8 mouse cellular contexts compared by ENCODE assay signal in genomic region chr17:84148499-84149484, GRCm38 (mm10). TPM values are rescaled to one million over a fixed set of nuclear protein-coding genes. Genes with fewer than 3 reads are reported as not detected.
A peak's percentile ranks its signal among the peaks of the same experiment; 100 is the strongest.
DNase-seq lines count a peak whose midpoint lies in the region; ATAC-seq lines count a peak whose summit lies in the region.

No protein-coding gene starts in this region.

- no peaks in the 10 kb centered on the region for H3K36me3 ChIP-seq in hindbrain, embryonic 16.5 days (ENCODE audit: control insufficient read depth, insufficient read depth, low read length)
- H3K36me3 ChIP-seq in lung, embryonic 16.5 days (ENCODE audit: control insufficient read depth, insufficient read depth, low read length) = no peaks in the 10 kb centered on the region

- H3K4me3 ChIP-seq in hindbrain, embryonic 16.5 days (ENCODE audit: low read length) = no peak overlapping the region
- no peak overlapping the region for H3K4me3 ChIP-seq in lung, embryonic 16.5 days (ENCODE audit: low read length)

- H3K4me2 ChIP-seq in hindbrain, embryonic 16.5 days (ENCODE audit: low read length) = no peak overlapping the region
- no peak overlapping the region for H3K4me2 ChIP-seq in lung, embryonic 16.5 days (ENCODE audit: low read depth, low read length)

- peak; percentile 37 to 45 for DNase-seq in spleen, postnatal 10 days (ENCODE audit: low spot score in 2 of 2)
- DNase-seq in spleen, adult 12 weeks (ENCODE audit: low spot score) = no peak
- peak; percentile 67 for DNase-seq in embryo, embryonic 10.5 days (ENCODE audit: low spot score)
- DNase-seq in gastrocnemius, postnatal 14 days = peak; percentile 87
- peak; percentile 68 to 69 for DNase-seq in layer of hippocampus, postnatal 36 days
- peak; percentile 58 to 70 for DNase-seq in right cerebral cortex, postnatal 36 days (ENCODE audit: low spot score in 2 of 2)

- no peaks in the 10 kb centered on the region for H3K27me3 ChIP-seq in hindbrain, embryonic 16.5 days (replicated peaks; ENCODE audit: control insufficient read depth, insufficient read depth, low read length)
- no peaks in the 10 kb centered on the region for H3K27me3 ChIP-seq in lung, embryonic 16.5 days (ENCODE audit: control insufficient read depth, insufficient read depth, low read depth, low read length)

- H3K4me1 ChIP-seq in hindbrain, embryonic 16.5 days (ENCODE audit: control insufficient read depth, insufficient read depth, low read depth, low read length) = peaks cover 7% of the 10 kb centered on the region; the same call in 1 of the 2 replicates
- H3K4me1 ChIP-seq in lung, embryonic 16.5 days (replicated peaks; ENCODE audit: control insufficient read depth, insufficient read depth, low read length) = peaks cover 43% of the 10 kb centered on the region

- peak overlapping the region; percentile 62 for H3K27ac ChIP-seq in hindbrain, embryonic 16.5 days (ENCODE audit: low read depth, low read length)
- peak overlapping the region; percentile 82 for H3K27ac ChIP-seq in lung, embryonic 16.5 days (ENCODE audit: low read length)

- H3K9ac ChIP-seq in hindbrain, embryonic 16.5 days (ENCODE audit: low read depth, low read length) = no peak overlapping the region
- H3K9ac ChIP-seq in lung, embryonic 16.5 days (ENCODE audit: low read length) = peak overlapping the region; percentile 40

- 35% methylated on average over 11 of the region's 11 CpGs for WGBS in hindbrain, embryonic 16.5 days
- 28% methylated on average over 11 of the region's 11 CpGs for WGBS in lung, embryonic 16.5 days

- no peaks in the 10 kb centered on the region for H3K9me3 ChIP-seq in hindbrain, embryonic 16.5 days (ENCODE audit: control insufficient read depth, low read length)
- H3K9me3 ChIP-seq in lung, embryonic 16.5 days (ENCODE audit: control insufficient read depth, low read length) = no peaks in the 10 kb centered on the region

- ATAC-seq in hindbrain, embryonic 16.5 days = peak; percentile 80
- ATAC-seq in lung, embryonic 16.5 days (ENCODE audit: low read depth) = peak; percentile 85

- intact Hi-C loops in gastrocnemius, postnatal 14 days (cut with DNase I; ENCODE audit: low total_unique reads) = no loop called here

RNA-seq across cellular contexts. Expression of gene Zfp36l2, which starts 39.0 kb away (rescaled TPM):
- total RNA-seq in gastrocnemius, postnatal 14 days (2021) = 10 to 100 TPM; 17.0 to 21.3 TPM
- 3.9 and 4.2 TPM in 2 replicates for polyA plus RNA-seq in hindbrain, embryonic 16.5 days (2015; fragmentation: Nextera tagmentation; extraction: Ambion mirVana)
- 10 to 100 TPM; 20.8 to 22.3 TPM for total RNA-seq in layer of hippocampus, postnatal 36 days (2021)
- polyA plus RNA-seq in lung, embryonic 16.5 days (2015; fragmentation: Nextera tagmentation; extraction: Ambion mirVana) = 10.1 and 11.2 TPM in 2 replicates
